Mouse (Mus musculus) c-Kit-negative CD71-positive TER-119-positive erythroid progenitor cells, embryonic 14.5 days (primary cell): ENCODE measurements around the gene Gdi2.
A peak's percentile ranks its signal among the peaks of the same experiment; 100 is the strongest.
"Not testable (repeated sequence)": the region's sequence is repeated elsewhere in the genome, so short reads cannot be mapped to it uniquely, and the experiment has no call there.

Source experiments
- DNase-seq: peaks from one replicate; pipeline ENCODE4 v3.0.0-alpha.2; 2013; ENCODE audit warnings: low read depth, low spot score

Gdi2 gene

GRCm38 (mm10) chr13:3537594-3538222 is at the start of gene Gdi2:
Gene Gdi2 (plus strand): TSS chr13:3538063.
- peak; percentile 95 for DNase-seq

- DNase-seq, result no peak
Observed at GRCm38 (mm10) chr13:3495526-3495925, 42.3 kb upstream of the Gdi2 start.

- not testable (repeated sequence) for DNase-seq
Observed at GRCm38 (mm10) chr13:3501014-3501413, 36.8 kb upstream of the Gdi2 start.

GRCm38 (mm10) chr13:3515351-3515750 is 22.5 kb upstream of the Gdi2 start:
- DNase-seq, result not testable (repeated sequence)

GRCm38 (mm10) chr13:3519357-3519756 is 18.5 kb upstream of the Gdi2 start:
- not testable (repeated sequence) for DNase-seq

- DNase-seq, result not testable (repeated sequence)
Observed at GRCm38 (mm10) chr13:3519994-3520393, 17.9 kb upstream of the Gdi2 start.

GRCm38 (mm10) chr13:3523459-3523858 is 14.4 kb upstream of the Gdi2 start:
- no peak for DNase-seq

- DNase-seq, result no peak
Observed at GRCm38 (mm10) chr13:3523946-3524345, 13.9 kb upstream of the Gdi2 start.

GRCm38 (mm10) chr13:3525611-3526051 is 12.2 kb upstream of the Gdi2 start:
- DNase-seq, result no peak

- DNase-seq, result no peak
Observed at GRCm38 (mm10) chr13:3526328-3526727, 11.5 kb upstream of the Gdi2 start.

GRCm38 (mm10) chr13:3530451-3530850 is 7.4 kb upstream of the Gdi2 start:
- no peak for DNase-seq

GRCm38 (mm10) chr13:3531176-3531575 is 6.7 kb upstream of the Gdi2 start:
- not testable (repeated sequence) for DNase-seq

GRCm38 (mm10) chr13:3531692-3532320 is 6.1 kb upstream of the Gdi2 start:
- no peak for DNase-seq

GRCm38 (mm10) chr13:3532451-3532850 is 5.4 kb upstream of the Gdi2 start:
- DNase-seq, result no peak

- DNase-seq, result no peak
Observed at GRCm38 (mm10) chr13:3534146-3534545, 3.7 kb upstream of the Gdi2 start.

GRCm38 (mm10) chr13:3538223-3538968 is 533 bp downstream of the Gdi2 start:
- DNase-seq, result peak; percentile 41

- no peak for DNase-seq
Observed at GRCm38 (mm10) chr13:3538969-3539562, 1.2 kb downstream of the Gdi2 start.

- DNase-seq, result no peak
Observed at GRCm38 (mm10) chr13:3540166-3540565, 2.3 kb downstream of the Gdi2 start.

- no peak for DNase-seq
Observed at GRCm38 (mm10) chr13:3541159-3541782, 3.4 kb downstream of the Gdi2 start.

GRCm38 (mm10) chr13:3544077-3544874 is 6.4 kb downstream of the Gdi2 start:
- DNase-seq, result no peak

GRCm38 (mm10) chr13:3544925-3545324 is 7.1 kb downstream of the Gdi2 start:
- no peak for DNase-seq
